Mouse (Mus musculus): Measurements from ENCODE around the gene Jund.

GRCm38 (mm10) chr8:70677451-70678080 lies 21.2 kb upstream of the Jund start:
- no peak for TF ChIP-seq GABPA (IDR thresholded peaks at IDR 0.05; ENCODE audit: low read depth, low read length)
- no peak for TF ChIP-seq CTCF (IDR thresholded peaks at IDR 0.05 in 2 of 3, conservative IDR thresholded peaks at IDR 0.05 in 1 of 3; ENCODE audit: control insufficient read depth in 1 of 3, insufficient read depth in 1 of 3, low read depth in 2 of 3, low read length in 3 of 3, poor library complexity in 1 of 3, severe bottlenecking in 1 of 3)
- no peak for TF ChIP-seq EP300 (IDR thresholded peaks at IDR 0.05; ENCODE audit: low read depth in 1 of 2, low read length in 2 of 2)
- TF ChIP-seq POLR2A (IDR thresholded peaks at IDR 0.05; ENCODE audit: control insufficient read depth in 1 of 2, insufficient read depth in 1 of 2, low read depth in 1 of 2, low read length in 2 of 2, poor library complexity in 1 of 2) = no peak
- TF ChIP-seq MEF2A (IDR thresholded peaks at IDR 0.05; ENCODE audit: extremely low read depth, insufficient replicate concordance, low read depth, low read length, poor library complexity, severe bottlenecking) = no peak
- TF ChIP-seq MAX (IDR thresholded peaks at IDR 0.05; ENCODE audit: low read length) = no peak
- TF ChIP-seq MYC (IDR thresholded peaks at IDR 0.05; ENCODE audit: low read depth, low read length) = no peak
- TF ChIP-seq USF1 (IDR thresholded peaks at IDR 0.05; ENCODE audit: low read depth, low read length) = no peak

Data from MEL (cell line).